Mouse (Mus musculus) spleen, adult 2 months (tissue): ENCODE data around the gene Igf2.

Source experiments
- CTCF ChIP-seq: fragments of 200-500 bp; IDR thresholded peaks from 2 replicates; pipeline ENCODE4 v1.5.1; 2011; ENCODE audit warnings: mild to moderate bottlenecking, inconsistent platforms; ENCODE audit not compliant: insufficient read depth, insufficient read length, insufficient replicate concordance; ENCODE audit errors: extremely low read depth
- POLR2A ChIP-seq: fragments of 200-500 bp; IDR thresholded peaks from 2 replicates; pipeline ENCODE4 v1.6.1; 2011; ENCODE audit warnings: low read depth, low read length, inconsistent platforms

GRCm38 (mm10) chr7:142663151-142663550 lies 3.5 kb downstream of the Igf2 start:
- TF ChIP-seq CTCF (no peak), POLR2A (no peak)
